Mouse (Mus musculus) adrenal gland, postnatal 10 days (tissue): Measurements from ENCODE around the gene Pgap2. TPM values are rescaled to one million over a fixed set of nuclear protein-coding genes. Genes with fewer than 3 reads are reported as not detected.
"Not testable (repeated sequence)": the region's sequence is repeated elsewhere in the genome, so short reads cannot be mapped to it uniquely, and the experiment has no call there.

Experiments used
- DNase-seq: peaks from one replicate; pipeline ENCODE4 v3.0.0; 2021; ENCODE audit warnings: mixed read lengths
- total RNA-seq, 2 experiments: library from RNA; stranded (reverse); gene quantifications; 2 replicates each; pipeline ENCODE4 v1.2.3; 2021

Gene Pgap2
- total RNA-seq, 2 experiments from 2014 or later = 86.1 to 109 TPM

GRCm38 (mm10) chr7:102239591-102239990 lies 29.6 kb downstream of the Pgap2 start:
- no peak for DNase-seq

GRCm38 (mm10) chr7:102242371-102242770 lies 32.4 kb downstream of the Pgap2 start:
- no peak for DNase-seq

GRCm38 (mm10) chr7:102242917-102243316 lies 32.9 kb downstream of the Pgap2 start:
- no peak for DNase-seq

- DNase-seq = peak; percentile 46
Observed at GRCm38 (mm10) chr7:102243870-102244269, 33.9 kb downstream of the Pgap2 start.

GRCm38 (mm10) chr7:102244782-102245535 lies 35.0 kb downstream of the Pgap2 start:
- DNase-seq = no peak

GRCm38 (mm10) chr7:102245775-102246174 lies 35.8 kb downstream of the Pgap2 start:
- DNase-seq = peak; percentile 50

- DNase-seq = no peak
Observed at GRCm38 (mm10) chr7:102246265-102246664, 36.3 kb downstream of the Pgap2 start.

GRCm38 (mm10) chr7:102246956-102247797 lies 37.2 kb downstream of the Pgap2 start:
- no peak for DNase-seq

- no peak for DNase-seq
Observed at GRCm38 (mm10) chr7:102248691-102249404, 38.8 kb downstream of the Pgap2 start.

- peak; percentile 64 for DNase-seq
Observed at GRCm38 (mm10) chr7:102249531-102249895, 39.5 kb downstream of the Pgap2 start.

GRCm38 (mm10) chr7:102249896-102250630 lies 40.1 kb downstream of the Pgap2 start:
- peak; percentile 86 for DNase-seq

GRCm38 (mm10) chr7:102250631-102251214 lies 40.7 kb downstream of the Pgap2 start:
- DNase-seq = peak; percentile 95

- no peak for DNase-seq
Observed at GRCm38 (mm10) chr7:102253631-102254030, 43.6 kb downstream of the Pgap2 start.

- DNase-seq = no peak
Observed at GRCm38 (mm10) chr7:102255954-102256353, 45.9 kb downstream of the Pgap2 start, which contains the start of gene Rhog. Gene Rhog (minus strand): TSS chr7:102256054.

- DNase-seq = no peak
Observed at GRCm38 (mm10) chr7:102256636-102257035, 46.6 kb downstream of the Pgap2 start.

GRCm38 (mm10) chr7:102258189-102258588 lies 48.2 kb downstream of the Pgap2 start:
- peak; percentile 91 for DNase-seq

GRCm38 (mm10) chr7:102258753-102259152 lies 48.7 kb downstream of the Pgap2 start:
- DNase-seq = no peak

- DNase-seq = no peak
Observed at GRCm38 (mm10) chr7:102259716-102260479, 49.9 kb downstream of the Pgap2 start.

- no peak for DNase-seq
Observed at GRCm38 (mm10) chr7:102260518-102260917, 50.5 kb downstream of the Pgap2 start.

- DNase-seq = no peak
Observed at GRCm38 (mm10) chr7:102263020-102263419, 53.0 kb downstream of the Pgap2 start.

GRCm38 (mm10) chr7:102266021-102266400 lies 56.0 kb downstream of the Pgap2 start:
- DNase-seq = not testable (repeated sequence)
